Mouse (Mus musculus): ENCODE results near the gene Tsnaxip1.
"Not testable (repeated sequence)": the region's sequence is repeated elsewhere in the genome, so short reads cannot be mapped to it uniquely, and the experiment has no call there.

The Tsnaxip1 gene

GRCm38 (mm10) chr8:105813241-105813640 lies 14.3 kb upstream of the Tsnaxip1 start:
- DNase-seq (ENCODE audit: low read depth, low spot score): no peak

- no peak for DNase-seq (ENCODE audit: low read depth, low spot score)
Observed at GRCm38 (mm10) chr8:105819659-105820058, 7.9 kb upstream of the Tsnaxip1 start.

DNA sequence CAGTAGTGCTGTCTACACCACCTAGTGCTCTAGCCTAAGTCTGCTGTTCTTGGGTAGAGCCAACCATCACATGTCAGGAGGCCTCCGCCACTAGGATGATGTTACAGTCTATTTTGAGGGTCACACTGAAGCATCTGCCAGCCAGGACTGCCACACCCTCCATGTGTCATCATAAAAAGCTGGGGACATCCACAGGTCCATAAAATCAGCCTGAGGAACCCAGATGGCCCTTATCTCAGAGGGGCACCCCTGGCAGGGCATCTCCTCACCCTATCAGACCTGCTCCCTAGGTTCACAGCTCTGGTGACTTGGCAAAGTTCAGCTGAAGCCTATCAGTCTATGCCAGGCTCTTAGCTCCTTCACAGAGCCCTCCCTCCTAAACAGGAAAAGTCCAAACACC lies 6.6 kb upstream of the Tsnaxip1 start:
- peak; percentile 91 for DNase-seq (ENCODE audit: low read depth, low spot score)

DNA sequence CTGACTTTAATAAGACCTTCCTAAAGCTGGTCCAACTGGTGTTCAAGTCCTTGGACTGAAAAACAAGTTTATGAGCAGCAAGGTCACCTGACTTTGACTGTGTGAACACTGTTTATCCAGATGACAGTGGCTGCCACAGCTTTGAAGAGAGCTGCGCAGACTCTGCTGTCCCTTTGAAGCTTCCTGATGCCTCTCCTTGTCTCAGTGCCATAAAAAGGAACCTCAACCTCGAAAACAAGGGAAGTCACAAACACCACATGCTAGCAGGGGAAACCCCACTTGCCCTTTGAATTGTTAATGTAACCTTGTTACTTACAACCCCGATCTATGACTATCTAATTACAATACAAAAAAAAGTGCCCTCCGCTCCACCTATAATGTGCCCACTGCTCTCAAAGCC lies 2.0 kb upstream of the Tsnaxip1 start:
- no peak for DNase-seq (ENCODE audit: low read depth, low spot score)

DNA sequence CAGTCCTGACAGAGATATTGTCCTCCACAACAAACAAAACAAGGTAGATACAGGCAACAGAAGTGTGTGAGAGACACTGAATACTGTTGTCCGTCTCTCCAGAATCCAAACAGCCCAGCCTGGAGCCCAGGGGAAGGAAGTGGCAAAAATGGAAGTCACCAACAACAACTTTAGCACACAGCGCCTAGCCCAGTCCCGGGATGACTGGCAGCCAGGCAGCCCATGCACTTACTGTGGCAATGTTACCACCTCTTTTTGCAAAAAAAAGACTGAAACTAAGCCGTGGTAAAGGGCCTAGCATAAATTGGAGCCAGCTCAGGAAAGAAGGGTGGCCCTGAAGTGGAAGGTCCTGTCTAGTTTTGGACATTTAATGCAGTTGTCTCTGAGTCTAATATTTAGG lies 1.2 kb upstream of the Tsnaxip1 start:
- DNase-seq (ENCODE audit: low read depth, low spot score): no peak

GRCm38 (mm10) chr8:105833740-105834139 lies 6.2 kb downstream of the Tsnaxip1 start:
- DNase-seq (ENCODE audit: low read depth, low spot score): not testable (repeated sequence)

DNA sequence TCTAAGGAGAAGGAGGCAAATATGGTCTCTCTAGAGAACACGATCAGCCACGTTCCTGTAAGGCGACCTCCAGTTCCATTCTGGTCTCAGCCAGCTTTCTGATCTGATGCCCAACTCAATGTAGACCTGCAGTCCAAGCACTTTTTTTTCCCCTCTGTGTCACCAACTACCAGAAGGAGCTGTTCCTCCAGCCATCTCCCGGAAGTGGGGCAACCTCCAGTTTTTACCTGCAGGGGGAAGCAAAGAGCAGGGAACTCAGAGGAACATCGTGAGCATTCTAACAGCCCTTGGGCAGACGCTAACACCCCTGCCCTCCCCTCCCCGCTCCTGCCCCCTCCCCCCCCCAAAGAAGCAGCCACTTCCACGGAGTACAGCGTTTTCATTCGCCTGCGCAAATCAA lies 7.8 kb downstream of the Tsnaxip1 start:
- peak; percentile 67 for DNase-seq (ENCODE audit: low read depth, low spot score)

DNA sequence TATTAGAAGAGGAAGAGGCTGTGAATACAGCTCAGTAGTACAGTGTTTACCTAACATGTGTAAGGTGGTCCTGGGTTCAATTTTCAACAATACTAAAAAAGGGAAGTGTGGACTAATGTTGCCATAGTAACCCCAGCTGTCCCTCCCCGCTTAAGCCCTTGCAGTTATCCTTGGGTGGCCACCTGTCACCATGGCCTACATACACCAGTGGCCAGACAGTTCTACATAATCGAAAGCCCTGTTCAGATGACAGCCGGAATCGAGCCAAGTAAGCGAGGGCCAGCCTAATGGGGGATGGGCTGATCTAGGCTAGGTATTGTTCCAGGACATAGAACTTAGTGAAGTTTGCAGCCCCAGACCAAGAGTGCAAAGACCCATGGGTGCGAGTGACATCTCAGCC lies 9.5 kb downstream of the Tsnaxip1 start:
- DNase-seq (ENCODE audit: low read depth, low spot score): no peak

DNA sequence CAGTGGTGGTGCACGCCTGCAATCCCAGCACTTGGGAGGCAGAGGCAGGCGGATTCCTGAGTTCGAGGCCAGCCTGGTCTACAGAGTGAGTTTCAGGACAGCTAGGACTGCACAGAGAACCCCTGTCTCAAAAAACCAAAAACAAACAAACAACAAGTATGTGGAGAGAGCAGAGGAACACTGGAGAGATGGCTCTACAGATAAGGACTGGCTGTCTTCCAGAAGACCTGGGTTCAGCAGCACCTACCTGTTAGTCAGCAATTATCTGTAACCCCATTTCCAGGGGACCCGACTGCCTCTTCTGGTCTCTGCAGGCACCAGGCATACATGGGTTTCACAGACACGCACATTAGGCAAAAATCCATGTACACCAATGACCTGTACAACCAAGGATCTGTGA lies 11.7 kb downstream of the Tsnaxip1 start:
- DNase-seq (ENCODE audit: low read depth, low spot score): no peak

- DNase-seq (ENCODE audit: low read depth, low spot score): no peak
Observed at GRCm38 (mm10) chr8:105846678-105847077, 19.1 kb downstream of the Tsnaxip1 start.

DNA sequence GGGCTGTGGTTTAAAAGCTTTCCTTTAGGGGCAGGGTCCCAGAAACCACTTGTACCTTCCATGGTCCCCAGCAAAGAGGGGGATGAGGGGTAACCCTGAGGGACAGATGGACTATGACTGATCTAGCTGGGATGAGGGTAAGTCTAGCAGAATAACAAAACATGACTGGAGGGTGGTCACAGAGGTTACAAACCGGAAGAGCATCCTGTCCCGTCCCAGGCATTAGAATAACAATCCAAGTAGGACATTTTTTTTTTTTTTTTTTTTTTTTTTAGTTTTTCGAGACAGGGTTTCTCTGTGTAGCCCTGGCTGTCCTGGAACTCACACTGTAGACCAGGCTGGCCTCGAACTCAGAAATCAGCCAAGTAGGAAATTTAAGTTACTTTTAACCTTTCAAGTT lies 22.5 kb downstream of the Tsnaxip1 start:
- DNase-seq (ENCODE audit: low read depth, low spot score): no peak

DNA sequence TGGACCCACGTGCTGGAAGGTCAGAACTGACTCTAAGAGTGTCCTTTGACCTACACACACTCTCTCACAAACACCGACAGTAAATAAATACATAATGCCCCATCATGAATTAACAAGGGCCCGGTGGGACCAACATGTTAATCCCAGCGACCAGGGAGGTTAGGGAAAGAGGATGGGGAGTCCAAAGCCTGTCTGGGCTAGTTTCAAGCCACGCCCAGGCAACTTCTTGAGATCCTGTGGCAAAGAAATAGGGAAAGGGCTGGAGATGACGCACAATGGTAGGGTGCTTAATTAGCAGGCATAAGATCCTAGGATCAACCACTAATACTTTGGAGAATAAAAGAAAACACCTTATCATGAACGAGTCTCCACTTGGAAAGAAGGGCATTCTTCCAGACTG lies 23.1 kb downstream of the Tsnaxip1 start:
- no peak for DNase-seq (ENCODE audit: low read depth, low spot score)

- DNase-seq (ENCODE audit: low read depth, low spot score): peak; percentile 80
Observed at GRCm38 (mm10) chr8:105851651-105852143, 24.2 kb downstream of the Tsnaxip1 start.

DNA sequence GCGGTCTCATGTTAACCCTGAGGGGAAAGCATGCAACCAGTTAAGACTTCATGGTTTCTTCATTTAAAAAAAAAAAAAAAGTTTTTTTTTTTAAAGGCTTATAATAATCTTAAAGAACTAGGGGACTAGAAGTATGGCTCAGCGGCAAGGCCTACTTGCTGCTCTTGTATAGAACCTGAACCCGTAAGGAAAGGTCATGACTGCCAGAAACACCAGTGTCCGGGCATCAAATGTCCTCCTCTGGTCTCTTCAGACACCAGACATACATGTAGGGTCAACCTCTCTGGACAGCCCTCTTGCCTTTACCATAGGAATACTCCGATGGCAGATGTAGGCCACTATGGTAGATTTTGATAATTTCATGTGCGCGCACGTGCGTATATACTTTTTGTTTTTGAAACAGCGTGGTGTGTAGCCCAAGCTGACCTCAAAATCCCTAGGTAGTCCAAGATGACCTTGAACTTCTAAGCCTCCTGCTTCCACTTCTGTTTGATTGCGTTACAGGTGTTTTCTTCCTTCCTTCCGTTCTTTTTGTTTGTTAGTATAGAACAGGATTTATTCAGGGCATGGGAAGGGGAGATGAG lies 24.7 kb downstream of the Tsnaxip1 start:
- DNase-seq (ENCODE audit: low read depth, low spot score): no peak

DNA sequence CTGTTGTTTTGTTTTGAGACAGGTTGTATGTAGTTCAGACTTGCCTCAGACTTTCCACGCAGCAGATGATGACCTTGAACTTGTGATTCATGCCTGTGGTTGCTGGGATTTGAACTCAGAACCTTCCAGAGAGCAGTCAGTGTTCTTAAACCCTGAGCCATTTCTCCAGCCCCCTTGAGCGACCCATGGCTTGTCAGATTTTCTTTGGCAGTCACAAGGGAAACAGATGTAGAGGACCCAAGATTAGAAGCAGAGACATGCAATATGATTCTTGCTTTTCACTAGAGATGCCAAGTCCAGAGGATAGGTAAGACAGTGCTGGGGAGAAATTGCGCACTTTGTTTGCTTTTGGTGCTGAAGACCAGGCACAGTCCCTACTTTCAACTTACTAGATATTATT lies 25.6 kb downstream of the Tsnaxip1 start, which contains the start of gene Cenpt:
Gene Cenpt (minus strand): TSS at position 101 of the 400 bp plus-strand sequence.
- no peak for DNase-seq (ENCODE audit: low read depth, low spot score)

GRCm38 (mm10) chr8:105854303-105854702 lies 26.8 kb downstream of the Tsnaxip1 start:
- no peak for DNase-seq (ENCODE audit: low read depth, low spot score)

GRCm38 (mm10) chr8:105854715-105855216 lies 27.2 kb downstream of the Tsnaxip1 start, which contains the start of gene Thap11:
TSS of gene Thap11 (plus strand) at chr8:105855132.
- peak; percentile 82 for DNase-seq (ENCODE audit: low read depth, low spot score)

DNA sequence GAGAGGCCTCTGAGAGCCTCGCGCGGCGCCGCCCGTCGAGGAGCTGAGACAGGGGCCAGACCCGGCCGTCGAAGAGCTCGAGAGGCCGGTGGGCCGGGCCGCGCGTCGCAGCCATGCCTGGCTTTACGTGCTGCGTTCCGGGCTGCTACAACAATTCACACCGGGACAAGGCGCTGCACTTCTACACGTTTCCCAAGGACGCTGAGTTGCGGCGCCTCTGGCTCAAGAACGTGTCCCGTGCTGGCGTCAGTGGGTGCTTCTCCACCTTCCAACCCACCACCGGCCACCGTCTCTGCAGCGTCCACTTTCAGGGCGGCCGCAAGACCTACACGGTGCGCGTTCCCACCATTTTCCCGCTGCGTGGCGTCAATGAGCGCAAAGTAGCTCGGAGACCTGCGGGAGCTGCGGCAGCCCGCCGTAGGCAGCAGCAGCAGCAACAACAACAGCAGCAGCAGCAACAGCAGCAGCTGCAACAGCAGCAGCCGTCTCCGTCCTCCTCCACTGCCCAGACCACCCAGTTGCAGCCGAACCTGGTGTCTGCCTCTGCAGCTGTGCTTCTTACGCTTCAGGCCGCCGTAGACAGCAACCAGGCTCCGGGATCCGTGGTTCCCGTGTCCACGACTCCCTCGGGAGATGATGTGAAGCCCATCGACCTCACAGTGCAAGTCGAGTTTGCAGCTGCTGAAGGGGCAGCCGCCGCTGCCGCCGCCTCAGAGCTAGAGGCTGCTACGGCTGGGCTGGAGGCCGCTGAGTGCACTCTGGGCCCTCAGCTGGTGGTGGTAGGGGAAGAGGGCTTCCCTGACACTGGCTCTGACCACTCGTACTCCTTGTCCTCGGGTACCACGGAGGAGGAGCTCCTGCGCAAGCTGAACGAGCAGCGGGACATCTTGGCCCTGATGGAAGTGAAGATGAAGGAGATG lies 28.0 kb downstream of the Tsnaxip1 start:
- DNase-seq (ENCODE audit: low read depth, low spot score): peak; percentile 32

DNA sequence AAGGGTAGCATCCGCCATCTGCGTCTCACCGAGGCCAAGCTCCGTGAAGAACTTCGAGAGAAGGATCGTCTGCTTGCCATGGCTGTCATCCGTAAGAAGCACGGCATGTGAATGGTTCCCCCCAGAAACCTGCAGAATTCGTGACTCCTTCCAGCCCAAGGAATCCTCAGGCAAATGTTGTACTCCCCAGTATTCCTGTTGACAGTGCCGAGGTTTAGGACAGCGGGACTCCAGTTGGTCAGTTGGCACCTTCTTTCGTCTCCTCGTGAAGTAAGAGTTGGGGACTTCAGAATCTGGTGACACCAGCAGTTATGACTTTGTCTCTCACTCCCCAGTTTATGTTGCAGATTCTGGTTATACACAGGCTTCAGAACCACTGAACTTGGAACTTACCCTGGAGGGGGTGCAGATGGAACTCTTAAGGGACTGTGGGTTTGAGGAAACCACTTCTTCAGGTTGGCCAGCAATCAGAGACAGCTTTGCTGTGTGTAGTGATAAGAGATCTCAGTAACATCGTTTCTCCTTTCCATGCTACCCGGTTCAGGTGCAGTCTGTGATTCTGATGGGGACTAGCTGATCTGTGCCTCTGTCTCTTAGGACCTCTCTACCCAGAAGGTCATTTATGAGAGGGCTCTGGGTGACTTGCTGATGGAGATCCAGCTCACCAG lies 28.8 kb downstream of the Tsnaxip1 start:
- DNase-seq (ENCODE audit: low read depth, low spot score): no peak

- no peak for DNase-seq (ENCODE audit: low read depth, low spot score)
Observed at GRCm38 (mm10) chr8:105858495-105858894, 31.0 kb downstream of the Tsnaxip1 start.

DNA sequence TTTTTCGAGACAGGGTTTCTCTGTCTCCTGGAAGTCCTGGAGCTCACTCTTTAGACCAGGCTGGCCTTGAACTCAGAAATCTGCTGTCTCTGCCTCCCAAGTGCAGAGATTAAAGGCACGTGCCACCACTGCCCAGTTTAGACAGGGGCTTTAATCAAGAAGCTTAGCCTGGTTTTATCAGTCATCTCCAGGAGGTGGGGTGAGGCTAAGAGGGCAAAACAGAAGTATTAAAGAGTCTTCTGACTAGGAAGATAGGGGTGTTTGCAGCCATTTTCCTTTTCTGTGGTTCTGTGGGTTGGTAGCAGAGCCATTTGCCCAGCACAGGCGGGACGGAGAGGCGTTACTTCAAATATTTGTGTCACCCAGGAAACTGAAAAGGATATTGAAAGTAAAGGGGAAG lies 31.8 kb downstream of the Tsnaxip1 start:
- no peak for DNase-seq (ENCODE audit: low read depth, low spot score)
